Mouse (Mus musculus) cerebellum, adult 9-11 months (tissue): ENCODE data around the gene Specc1l.

ENCODE experiments used
- DNase-seq: peaks from one replicate; pipeline ENCODE4 v3.0.0; 2022

The Specc1l gene

DNA sequence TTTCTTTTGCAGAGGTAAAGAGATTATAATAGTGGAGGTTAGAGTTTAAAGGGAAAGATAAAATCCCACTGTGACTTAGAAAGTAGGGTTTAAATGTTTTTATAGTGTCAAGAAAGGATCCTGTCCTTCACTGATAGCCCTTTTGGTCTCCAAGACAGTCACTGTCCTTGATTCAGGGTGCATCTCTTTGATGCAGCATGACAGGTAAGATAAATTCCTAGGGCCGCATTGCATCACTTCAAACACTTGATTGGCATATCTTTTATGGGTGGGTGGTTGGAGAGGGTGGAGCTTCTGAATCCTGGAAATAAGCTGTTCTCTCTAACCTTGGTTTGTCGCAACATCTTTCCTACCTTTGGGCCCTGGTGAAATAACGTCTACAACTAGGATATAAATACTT, 15.5 kb downstream of the Specc1l start:
- no peak for DNase-seq

DNA sequence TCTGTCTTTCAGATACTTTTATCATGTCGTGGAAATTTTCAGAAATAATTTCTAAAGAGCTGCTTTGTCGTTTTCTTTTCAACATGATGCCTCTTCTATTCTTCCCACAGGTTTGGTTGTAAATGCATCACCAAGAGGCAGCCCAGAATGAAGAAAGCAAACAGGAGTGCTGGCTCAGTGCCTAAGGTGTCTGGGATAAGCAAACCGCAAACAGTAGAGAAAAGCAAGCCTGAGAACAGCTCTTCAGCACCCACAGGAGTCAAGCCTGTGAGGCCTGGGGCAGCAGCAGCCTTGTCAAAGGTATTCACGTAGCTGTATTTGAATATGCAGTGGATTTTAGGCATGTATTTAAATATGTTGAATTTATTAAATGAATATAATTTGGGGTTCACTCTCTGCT, 18.7 kb downstream of the Specc1l start:
- DNase-seq = peak; percentile 29

DNA sequence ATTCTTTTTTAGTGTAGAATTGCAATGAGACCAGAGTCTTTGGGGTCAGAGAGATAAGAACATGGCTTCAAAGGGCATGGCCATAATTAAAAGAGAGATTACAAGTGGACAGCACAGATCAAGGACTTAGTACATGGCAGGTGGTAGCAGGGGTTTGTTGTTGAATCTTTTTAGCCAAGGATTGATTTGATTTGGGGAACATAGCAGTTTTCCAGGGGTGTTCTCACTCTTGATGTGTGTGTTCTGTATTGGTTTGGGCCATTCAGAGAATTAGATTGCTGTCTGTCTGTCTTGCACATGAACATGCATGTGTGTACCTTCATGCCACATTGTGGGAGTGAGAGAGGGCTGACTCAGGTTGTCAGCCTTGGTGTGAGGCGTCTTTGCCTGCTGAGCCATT, 20.0 kb downstream of the Specc1l start:
- DNase-seq = no peak

DNA sequence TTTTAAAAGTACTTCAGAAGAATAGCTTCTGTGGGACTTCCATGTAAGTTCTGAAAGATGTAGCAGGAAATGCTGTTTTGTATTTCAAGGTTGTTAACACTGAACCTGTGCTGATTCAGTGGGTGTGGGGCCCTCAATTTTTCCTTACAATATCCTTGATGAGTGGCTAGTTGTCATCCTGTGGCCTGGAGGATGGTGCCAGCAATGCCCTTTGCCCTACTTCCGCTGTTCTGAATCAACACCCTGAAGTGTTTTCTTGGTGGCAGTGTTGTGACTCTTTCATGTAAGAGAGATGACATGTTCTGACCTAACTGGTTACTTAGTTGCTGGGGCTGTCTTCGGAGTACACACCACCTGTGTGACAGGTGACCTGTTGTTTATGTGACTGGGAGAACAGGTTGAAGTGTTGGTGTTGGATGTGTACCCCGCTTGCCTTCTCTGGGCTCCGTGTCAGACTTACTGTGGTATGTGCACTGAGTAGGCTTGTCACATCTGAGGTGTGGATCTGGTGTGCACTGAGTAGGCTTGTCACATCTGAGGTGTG, 20.8 kb downstream of the Specc1l start:
- DNase-seq = no peak

DNA sequence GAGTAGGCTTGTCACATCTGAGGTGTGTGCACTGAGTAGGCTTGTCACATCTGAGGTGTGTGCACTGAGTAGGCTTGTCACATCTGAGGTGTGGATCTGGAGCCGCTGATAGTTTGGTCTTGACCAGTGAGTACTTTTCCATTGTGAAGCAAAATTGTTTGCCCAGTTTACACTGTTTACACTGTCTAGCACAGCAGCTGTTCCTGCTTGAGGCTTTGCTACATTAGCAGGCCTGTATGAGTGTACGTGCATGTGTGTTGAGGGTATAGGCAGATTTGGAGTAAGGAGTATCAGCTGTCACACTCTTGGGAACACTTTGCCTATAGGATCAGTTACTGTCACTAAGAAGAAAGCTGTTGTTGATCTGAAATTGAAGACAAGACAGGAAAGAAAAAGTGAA, 21.6 kb downstream of the Specc1l start:
- no peak for DNase-seq

DNA sequence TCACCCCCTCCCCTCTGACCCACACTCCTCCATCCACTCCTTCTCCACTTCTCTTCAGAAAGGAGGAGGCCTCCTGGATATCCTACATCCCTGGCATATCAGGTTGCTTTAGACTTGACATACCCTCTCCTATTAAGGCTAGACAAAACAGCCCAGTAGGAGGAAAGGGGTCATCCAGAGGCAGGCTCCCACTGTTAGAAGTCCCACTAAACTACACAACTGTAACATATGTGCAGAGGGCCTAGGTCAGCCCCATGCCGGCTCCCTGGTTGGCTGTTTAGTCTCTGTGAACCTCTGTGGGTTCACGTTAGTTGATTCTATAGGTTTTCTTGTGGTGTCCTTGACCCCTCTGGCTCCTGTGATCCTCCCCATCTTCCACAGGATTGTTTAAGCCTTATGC, 23.9 kb downstream of the Specc1l start:
- no peak for DNase-seq

DNA sequence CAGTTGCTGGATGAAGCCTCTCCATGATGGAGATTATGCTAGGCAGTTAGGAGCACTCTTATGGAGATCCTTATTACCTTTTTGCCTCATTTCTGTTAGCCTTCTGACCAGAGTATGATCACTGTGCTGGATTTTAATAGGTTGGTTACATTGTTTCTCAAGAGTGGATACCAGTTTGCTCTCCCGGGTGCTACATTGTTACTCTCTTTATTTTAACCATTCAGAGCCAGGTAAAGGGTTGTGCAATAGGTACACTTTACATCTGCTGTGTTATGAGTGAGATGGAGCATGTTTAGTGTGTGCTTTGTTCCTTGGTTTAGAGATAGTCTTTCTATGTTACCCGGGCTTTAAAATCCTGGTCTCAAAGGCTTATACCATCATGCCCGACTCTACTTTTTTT, 24.3 kb downstream of the Specc1l start:
- no peak for DNase-seq

DNA sequence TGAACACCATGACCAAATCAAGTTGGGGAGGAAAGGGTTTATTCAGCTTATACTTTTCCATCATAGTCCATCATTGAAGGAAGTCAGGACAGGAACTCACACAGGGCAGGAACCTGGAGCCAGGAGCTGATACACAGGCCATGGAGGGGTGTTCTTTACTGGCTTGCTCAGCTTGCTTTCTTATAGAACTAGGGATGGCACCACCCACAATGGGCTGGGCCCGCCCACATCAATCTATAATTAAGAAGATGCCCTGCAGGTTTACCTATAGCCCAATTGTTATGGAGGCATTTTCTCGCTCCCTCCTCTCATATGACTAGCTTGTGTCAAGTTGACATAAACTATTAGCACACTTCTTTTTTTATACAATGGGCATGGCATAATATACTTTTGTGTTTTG, 25.3 kb downstream of the Specc1l start:
- DNase-seq = no peak

DNA sequence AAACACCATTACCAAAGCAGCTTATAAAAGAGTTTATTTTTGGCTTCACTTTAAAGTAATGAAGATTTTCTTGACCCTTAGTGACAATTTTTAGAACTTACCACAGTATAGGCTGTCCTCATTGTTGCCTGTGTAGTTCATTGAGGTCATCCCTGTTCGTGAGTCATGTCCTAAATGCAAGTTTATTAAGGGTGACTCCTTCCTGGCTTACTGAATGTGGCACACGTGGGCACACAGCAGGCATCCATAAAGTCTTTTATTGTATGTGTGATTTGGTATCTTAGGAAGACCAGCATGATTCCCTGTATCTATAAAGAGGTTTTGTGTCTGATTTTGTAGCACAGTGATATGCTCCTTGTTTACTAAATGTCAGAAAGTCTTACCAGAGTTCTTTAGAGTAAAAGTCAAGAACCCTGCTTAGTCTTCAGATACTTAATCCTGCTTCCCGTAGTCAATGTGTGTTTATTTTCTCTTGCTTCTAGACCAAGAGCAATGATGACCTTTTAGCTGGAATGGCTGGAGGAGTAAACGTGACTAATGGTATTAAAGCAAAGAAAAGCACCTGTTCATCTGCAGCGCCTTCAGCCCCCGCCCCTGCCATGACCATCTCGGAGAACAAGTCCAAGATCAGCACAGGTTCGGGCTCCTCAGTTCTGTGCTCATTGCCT, 28.8 kb downstream of the Specc1l start:
- DNase-seq = no peak

DNA sequence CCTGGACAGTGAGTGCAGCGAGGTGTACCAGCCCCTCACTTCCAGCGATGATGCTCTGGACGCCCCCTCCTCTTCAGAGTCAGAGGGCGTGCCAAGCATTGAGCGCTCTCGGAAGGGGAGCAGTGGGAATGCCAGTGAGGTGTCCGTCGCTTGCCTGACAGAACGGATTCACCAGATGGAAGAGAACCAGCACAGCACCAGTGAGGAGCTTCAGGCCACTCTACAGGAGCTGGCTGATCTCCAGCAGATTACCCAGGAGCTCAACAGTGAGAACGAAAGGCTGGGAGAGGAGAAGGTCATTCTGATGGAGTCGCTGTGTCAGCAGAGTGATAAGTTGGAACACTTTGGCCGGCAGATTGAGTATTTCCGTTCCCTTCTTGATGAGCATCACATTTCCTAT, 33.9 kb downstream of the Specc1l start:
- peak; percentile 90 for DNase-seq

DNA sequence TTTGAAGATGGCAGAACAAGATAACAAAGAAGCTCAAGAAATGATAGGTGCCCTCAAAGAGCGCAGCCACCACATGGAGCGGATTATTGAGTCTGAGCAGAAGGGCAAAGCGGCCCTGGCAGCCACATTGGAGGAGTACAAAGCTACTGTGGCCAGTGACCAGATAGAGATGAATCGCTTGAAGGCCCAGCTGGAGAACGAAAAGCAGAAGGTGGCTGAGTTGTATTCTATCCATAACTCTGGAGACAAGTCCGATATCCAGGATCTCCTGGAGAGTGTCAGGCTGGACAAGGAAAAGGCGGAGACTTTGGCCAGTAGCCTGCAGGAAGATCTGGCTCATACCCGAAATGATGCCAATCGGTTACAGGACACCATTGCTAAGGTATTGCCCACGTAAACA, 34.5 kb downstream of the Specc1l start:
- peak; percentile 74 for DNase-seq

DNA sequence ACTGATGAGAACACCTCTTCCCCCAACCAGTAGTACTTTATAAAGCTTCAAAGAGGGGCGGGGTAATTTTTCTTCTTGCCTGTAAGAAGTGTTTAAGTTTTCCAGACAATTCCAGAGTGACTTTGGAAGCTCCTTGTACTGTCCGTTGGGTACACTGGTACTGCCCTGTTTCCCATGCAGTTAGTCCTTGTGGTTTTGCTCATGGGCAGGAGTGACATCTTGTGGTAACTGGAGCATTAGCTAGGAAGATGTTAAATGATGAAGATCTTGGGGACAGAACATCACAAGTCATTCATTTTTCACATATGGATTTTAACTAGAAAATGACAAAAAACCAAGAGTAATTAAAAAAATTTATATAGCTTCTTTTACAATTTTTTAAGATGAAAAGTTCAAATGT, 39.1 kb downstream of the Specc1l start:
- peak; percentile 28 for DNase-seq

DNA sequence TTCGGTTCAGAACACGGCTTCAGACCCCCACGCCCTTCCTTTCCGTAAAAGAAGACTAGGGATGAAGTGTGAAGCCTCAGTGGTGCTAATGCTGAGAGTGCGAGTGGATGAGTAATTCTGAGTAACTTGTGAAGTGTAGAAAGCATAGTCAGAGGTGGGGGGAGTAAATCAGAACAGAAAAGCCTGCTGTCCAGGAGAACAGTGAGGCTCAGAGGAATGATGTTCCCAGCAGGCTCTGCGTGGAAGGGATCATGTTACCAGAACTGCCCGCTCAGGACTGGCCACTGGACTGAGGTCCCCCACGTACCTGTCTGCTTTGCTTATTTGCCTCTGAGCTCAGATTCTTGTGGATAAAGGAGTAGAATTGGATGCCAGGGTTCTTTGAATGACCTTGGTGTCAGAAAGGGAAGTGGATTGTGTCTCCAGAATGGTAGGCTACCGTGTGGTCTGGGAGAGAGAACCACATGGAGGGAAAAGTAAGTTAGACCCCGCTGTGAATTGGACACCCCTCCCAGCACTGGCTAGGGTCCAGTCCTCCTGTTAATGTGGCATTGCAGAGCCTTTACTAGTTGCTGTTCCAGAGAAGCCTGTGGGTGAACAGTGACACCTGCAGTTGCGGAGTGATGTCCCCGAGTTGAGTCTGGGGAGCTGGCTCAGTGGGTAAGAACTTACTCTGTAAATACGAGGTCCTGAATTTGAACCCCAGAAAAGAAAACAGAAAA, 40.6 kb downstream of the Specc1l start:
- DNase-seq = peak; percentile 48

DNA sequence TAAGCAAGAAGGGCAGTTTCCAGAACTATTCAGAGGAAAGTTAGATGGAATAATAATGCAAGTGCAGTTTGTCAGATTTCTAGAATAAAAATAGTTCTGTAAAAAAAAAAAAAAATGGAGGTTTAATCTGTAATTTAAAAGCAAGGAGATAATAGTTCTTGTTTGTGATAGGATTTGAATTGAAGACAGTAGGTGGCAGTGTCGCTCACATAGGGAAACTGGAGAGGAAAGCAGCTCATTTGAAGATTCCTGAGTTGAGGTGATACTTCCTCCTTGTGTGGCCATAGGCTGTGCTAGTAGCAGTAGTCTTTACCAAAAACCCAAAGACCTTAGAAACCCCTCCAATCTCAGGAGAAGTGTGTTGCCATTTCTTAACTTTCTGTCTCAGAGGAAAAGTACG, 43.2 kb downstream of the Specc1l start:
- no peak for DNase-seq

DNA sequence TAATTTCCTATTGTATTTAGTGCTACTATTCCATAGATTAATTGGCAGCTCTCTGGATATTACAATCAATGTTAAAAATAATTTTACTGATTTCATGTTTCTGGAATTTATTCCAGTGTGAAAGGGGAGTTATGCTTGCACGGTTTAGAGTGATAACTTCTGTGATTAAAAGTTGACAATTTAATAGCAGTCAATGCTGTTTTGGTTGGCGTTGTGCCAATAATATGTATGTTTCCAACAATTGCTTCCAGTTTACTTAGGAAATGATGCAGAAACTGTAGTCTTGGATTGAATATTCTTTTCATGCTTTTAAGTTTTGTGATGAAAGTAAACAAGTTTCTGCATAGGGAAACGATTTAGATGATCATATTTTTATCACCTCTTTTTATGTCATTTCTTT, 45.5 kb downstream of the Specc1l start:
- DNase-seq = no peak

DNA sequence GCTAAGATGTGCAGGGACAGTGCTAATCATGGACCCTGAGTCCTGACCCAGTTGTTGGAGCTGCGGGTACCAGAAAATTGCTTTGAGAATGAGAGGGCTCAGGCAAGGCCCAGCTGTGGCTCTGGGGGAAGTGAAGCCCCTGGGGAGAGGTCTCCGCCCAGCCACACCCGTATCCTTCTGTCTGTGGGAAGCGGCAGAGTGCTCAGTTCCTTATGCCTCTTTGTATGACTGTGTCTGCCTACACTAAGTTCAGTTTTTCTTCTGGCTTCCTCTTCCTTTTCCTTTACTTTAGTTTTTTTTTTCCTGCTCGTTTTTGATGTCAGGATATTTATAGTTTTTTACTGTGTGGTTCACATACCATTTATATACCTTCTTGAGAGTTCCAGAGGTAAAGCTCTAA, 46.4 kb downstream of the Specc1l start:
- no peak for DNase-seq

DNA sequence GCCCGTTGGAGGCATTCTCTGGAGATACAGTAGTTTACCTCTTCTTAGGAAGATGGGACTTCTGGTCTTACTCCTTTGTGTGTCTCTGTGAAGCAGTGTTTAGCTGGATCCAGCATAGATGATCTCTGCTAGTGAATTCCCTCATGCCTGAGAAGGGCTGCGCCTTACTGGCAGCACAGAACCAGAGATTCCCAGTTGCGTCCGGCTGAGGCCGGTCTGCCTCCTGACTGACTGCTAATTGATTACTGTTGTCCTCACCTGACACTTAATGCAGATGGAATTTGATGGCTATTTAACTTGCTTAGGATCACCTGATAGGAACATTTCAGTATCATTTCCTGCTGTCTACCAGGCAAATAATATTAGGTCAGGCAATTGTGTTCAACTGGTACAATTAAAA, 49.4 kb downstream of the Specc1l start:
- no peak for DNase-seq

DNA sequence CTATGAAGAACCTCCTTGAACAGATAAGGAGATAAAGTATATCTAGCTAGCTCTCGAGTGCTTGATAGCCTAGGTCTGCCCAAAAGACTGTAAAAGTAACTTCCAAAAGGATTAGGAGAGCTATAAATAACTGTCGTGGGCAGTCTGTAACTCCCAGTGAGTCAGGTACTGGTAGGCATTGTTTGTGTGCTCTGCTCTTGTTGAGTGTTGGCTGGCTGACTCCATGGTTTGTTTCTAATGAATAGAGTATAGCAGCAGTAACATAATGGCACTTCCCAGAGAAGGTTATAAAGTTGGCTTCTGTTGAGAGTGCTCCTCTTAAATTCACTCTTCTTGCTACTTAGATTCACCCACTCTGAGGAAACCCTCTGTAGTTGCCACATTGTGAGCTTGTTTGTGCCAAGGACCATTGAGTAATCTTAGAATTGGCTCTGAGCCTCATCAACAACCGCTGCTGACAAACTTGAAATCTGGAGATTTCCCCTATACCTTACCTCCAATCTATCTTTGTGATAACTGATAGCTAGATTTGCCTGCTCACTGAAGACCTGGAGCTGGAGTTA, 53.2 kb downstream of the Specc1l start:
- DNase-seq = no peak

DNA sequence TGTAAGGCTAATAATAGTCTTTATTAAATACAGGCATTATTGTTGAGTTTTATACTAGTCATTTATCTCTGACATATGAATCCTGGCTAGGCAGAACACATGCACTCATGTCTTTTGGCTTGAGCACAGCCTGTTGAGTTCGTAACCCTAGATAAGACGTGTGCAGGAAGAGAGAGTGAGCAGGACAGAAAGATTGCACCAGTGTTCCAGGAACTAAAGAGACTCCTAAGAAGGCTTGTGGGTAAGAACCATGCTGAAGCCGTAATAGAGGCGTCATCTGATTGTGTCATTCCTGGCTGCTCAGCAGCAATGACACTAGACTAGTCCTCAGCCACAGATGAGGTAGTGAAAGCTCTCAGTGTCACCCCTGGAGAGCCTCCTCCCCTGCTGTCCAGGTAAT, 61.1 kb downstream of the Specc1l start:
- DNase-seq = no peak

DNA sequence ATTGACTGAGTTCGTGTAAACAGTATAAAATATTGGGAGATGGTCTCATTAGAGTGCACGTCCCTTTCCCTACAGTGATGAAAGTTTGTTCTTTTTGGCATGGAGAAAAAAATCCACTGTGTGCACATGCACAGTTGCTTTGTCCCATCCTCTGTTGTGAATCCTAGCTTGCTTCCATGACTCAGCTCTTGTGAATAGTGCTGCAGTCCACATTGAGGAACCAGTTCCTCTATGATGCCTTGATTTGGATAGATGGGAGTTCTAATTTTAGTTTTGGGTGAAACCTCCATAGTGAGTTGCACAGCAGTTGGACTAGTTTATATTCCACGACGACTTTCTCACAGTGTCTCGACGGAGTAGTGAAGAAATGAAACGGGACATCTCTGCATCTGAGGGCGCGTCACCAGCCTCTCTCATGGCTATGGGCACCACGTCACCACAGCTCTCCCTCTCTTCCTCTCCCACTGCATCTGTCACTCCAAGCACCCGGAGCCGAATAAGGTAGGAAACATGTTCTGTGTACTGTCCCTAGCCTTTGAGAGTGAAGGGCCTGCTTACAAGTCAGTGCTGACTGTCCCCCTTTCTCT, 64.6 kb downstream of the Specc1l start:
- DNase-seq = no peak

DNA sequence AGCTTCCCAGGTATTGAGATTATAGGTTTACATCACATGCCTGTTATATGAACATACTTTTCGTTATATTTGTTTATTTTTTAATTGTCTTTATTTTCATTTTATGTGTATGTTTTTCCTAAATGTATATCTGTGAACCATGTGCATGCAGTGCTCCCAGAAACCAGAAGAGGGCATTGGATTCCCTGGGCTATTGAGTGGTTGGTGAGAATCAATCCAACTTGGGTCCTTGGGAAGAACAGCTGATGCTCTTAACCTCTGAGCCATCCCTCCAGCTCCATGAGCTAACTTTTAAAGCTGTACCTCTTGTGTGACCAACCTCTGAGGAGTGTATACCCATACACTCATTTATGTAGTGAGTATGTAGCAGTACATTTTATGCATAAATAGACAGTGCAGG, 65.6 kb downstream of the Specc1l start:
- no peak for DNase-seq

DNA sequence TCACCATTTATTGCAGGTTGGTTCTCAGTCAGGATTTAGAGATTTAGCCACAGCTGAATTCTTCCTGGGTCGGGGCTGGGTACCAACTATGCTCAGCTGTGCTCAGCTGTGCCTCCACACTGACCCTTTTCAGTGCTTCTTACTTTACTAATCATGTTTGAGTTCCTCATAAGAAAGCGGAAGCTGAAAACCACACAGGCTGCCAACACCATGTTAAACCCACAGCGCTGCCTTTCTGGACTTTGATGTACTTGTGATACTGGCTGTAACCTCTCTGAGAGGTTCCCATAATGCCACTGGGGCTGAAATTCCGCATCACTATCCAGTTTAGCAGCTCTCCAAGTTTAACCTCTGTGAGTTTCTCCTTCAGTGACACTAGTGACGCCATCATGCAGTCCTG, 70.8 kb downstream of the Specc1l start:
- DNase-seq = no peak

DNA sequence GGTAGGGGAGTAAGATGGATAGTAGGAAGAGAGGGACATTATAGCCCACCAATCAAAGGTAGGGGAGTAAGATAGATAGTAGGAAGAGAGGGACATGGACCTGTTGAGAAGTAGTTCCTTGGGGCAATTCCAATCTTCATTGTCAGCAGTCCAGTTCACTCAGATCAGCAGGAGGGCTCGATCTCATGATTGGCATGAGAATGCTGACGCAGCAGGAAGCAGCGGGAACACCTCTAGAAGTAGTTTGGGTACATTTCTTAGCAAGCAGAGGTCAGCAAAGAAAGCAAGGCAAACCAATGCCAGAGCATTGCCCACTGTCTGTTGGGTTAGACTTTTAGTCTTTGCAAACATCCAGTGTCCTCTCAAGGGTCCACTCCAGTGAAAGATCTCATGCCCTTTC, 71.9 kb downstream of the Specc1l start:
- no peak for DNase-seq

DNA sequence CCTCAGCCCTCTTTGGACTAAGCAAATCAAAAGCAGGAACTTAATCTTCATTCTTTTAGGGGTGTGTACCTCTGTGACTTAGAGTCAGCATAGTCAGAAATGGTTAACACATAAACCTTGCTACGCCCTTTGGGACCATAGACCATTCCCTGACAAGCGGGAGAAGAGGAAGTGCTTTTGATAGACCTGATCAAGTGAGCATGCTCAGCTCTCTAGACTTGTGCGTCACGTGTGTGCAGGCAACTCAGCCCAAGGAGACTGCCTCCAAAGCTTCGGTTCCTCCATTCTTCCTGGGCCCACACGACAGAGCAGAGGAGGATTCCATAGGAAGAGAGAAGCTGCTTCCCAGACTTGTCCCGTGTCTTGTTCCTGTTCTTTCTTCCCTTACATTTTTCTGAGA, 76.7 kb downstream of the Specc1l start:
- no peak for DNase-seq
